Mouse (Mus musculus): ENCODE measurements around the gene Klf15. TPM values are rescaled to one million over a fixed set of nuclear protein-coding genes. Genes with fewer than 3 reads are reported as not detected.

Gene Klf15
- polyA plus RNA-seq, 1 experiment from 2014 or later: 12.6 TPM

- H3K4me2 ChIP-seq: no peak overlapping the region
- 40% methylated on average over 3 of the region's 3 CpGs for WGBS
- no peaks in the 10 kb centered on the region for H3K36me3 ChIP-seq
- H3K9me3 ChIP-seq (replicated peaks): no peaks in the 10 kb centered on the region
- H3K27me3 ChIP-seq: no peaks in the 10 kb centered on the region
- ATAC-seq (replicated peaks; ENCODE audit: low FRiP score): no peak
- H3K4me1 ChIP-seq: no peaks in the 10 kb centered on the region
- no peak overlapping the region for H3K9ac ChIP-seq
- H3K4me3 ChIP-seq (replicated peaks): no peak overlapping the region
- no peak overlapping the region for H3K27ac ChIP-seq
Observed at GRCm38 (mm10) chr6:90518892-90519291, 56.5 kb downstream of the Klf15 start.

- no peak overlapping the region for H3K9ac ChIP-seq
- H3K36me3 ChIP-seq: no peaks in the 10 kb centered on the region
- no peaks in the 10 kb centered on the region for H3K4me1 ChIP-seq
- no peak overlapping the region for H3K4me2 ChIP-seq
- 37% methylated on average over 5 of the region's 5 CpGs for WGBS
- no peak overlapping the region for H3K27ac ChIP-seq
- no peaks in the 10 kb centered on the region for H3K9me3 ChIP-seq (replicated peaks)
- H3K27me3 ChIP-seq: no peaks in the 10 kb centered on the region
- H3K4me3 ChIP-seq (replicated peaks): no peak overlapping the region
- ATAC-seq (replicated peaks; ENCODE audit: low FRiP score): no peak
Observed at GRCm38 (mm10) chr6:90519375-90519774, 57.0 kb downstream of the Klf15 start.

Other genes with a start within 250 kb of the Klf15 start
- not detected in 2 replicates for gene Vmn1r53, start 238.1 kb upstream of the Klf15 start, polyA plus RNA-seq (2015; fragmentation: Nextera tagmentation; extraction: Ambion mirVana)
- gene Vmn1r54, start 216.3 kb upstream of the Klf15 start, polyA plus RNA-seq (2015; fragmentation: Nextera tagmentation; extraction: Ambion mirVana): not detected in 2 replicates
- not detected in 2 replicates for gene BC048671, start 161.4 kb upstream of the Klf15 start, polyA plus RNA-seq (2015; fragmentation: Nextera tagmentation; extraction: Ambion mirVana)
- gene Chst13, start 137.4 kb upstream of the Klf15 start, polyA plus RNA-seq (2015; fragmentation: Nextera tagmentation; extraction: Ambion mirVana): 4.9 and 5.6 TPM in 2 replicates
- 0.17 and 0.44 TPM in 2 replicates for gene Uroc1, start 129.3 kb upstream of the Klf15 start, polyA plus RNA-seq (2015; fragmentation: Nextera tagmentation; extraction: Ambion mirVana)
- 8.9 and 9.1 TPM in 2 replicates for gene Zxdc, start 93.1 kb upstream of the Klf15 start, polyA plus RNA-seq (2015; fragmentation: Nextera tagmentation; extraction: Ambion mirVana)
- gene Cfap100, start 33.8 kb upstream of the Klf15 start, polyA plus RNA-seq (2015; fragmentation: Nextera tagmentation; extraction: Ambion mirVana): 0.30 and 0.58 TPM in 2 replicates
- gene Aldh1l1, start 23.9 kb downstream of the Klf15 start, polyA plus RNA-seq (2015; fragmentation: Nextera tagmentation; extraction: Ambion mirVana): 11.2 and 13.8 TPM in 2 replicates
- gene Slc41a3, start 142.1 kb downstream of the Klf15 start, polyA plus RNA-seq (2015; fragmentation: Nextera tagmentation; extraction: Ambion mirVana): 6.2 and 7.6 TPM in 2 replicates

Data from kidney, embryonic 15.5 days (tissue).